Mouse (Mus musculus): ENCODE results near the gene Zfp948.
"Not testable (repeated sequence)": the region's sequence is repeated elsewhere in the genome, so short reads cannot be mapped to it uniquely, and the experiment has no call there.

- TF ChIP-seq CTCF (IDR thresholded peaks at IDR 0.05; ENCODE audit: control insufficient read depth, insufficient read depth, low read length); POLR2A (IDR thresholded peaks at IDR 0.05; ENCODE audit: borderline replicate concordance, control insufficient read depth, low read depth, low read length): not testable (repeated sequence)
Measured at GRCm38 (mm10) chr17:21635758-21636157, 69.0 kb downstream of the Zfp948 start.

Measured in bone marrow, adult 2 months (tissue).